Mouse (Mus musculus): ENCODE results near the gene Pam16.

Pam16 gene

GRCm38 (mm10) chr16:4624481-4625110, at the start of gene Pam16:
Pam16 (minus strand) TSS chr16:4624988.
- DNase-seq (ENCODE audit: low spot score) = peak; percentile 88

DNA sequence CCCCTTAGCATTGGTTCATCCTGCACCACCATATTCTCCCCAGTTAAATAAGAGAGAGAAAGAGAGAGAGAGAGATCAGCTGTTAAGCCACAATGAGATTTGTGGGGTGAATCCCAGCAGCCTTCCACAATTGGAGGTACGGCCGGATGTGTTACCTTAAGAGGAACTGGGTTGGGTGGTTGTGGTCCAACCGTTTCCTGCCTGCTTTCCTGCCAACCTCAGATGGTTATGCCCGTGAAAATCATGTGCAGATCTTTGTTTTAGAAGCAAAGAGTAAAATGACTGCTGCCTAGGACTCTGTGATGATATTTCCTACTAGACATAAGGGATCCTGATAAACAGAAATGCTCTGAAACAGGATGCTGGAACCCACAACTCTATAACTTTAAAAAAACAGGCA, 49.3 kb upstream of the Pam16 start:
- no peak for DNase-seq (ENCODE audit: low spot score)

DNA sequence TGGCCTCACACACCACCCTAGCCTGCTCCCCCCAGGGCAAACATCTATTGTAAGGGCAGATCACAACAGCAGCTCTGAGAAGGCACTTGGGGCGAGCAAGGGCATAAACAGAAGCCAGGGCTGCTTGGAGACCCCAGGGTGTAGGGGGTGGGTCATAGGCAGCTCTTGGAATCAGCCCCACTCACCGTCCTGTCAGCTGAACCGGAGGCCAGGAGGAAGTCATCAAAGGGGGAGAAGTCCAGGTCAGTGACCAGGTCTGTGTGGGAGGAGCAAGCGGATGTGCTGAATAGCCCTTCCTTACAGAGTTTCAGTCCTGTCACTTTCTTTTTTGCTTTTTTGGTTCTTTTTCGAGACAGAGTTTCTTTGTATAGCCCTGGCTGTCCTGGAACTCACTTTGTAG, 45.5 kb upstream of the Pam16 start:
- DNase-seq (ENCODE audit: low spot score) = no peak

- DNase-seq (ENCODE audit: low spot score) = peak; percentile 83
Measured at GRCm38 (mm10) chr16:4667190-4667808, 42.5 kb upstream of the Pam16 start.

DNA sequence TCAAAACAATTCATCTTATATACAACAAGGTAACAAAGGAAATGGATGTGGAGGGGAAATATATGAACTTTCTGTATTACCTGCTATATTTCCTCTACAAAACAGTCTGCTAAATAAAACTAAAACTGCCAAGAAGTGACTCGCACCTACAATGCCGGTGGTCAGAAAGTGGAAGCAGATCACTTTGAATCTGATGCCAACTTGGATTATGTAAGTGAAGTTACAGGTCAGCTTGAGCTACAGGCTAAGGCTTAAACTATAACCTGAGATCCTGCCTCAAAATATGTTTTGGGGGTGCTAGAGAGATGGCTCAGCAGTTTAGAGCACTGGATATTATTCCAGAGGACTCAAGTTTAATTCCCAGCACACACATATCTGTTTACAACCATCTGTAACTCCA, 40.9 kb upstream of the Pam16 start:
- DNase-seq (ENCODE audit: low spot score) = no peak

GRCm38 (mm10) chr16:4663806-4664205, 39.0 kb upstream of the Pam16 start:
- no peak for DNase-seq (ENCODE audit: low spot score)

DNA sequence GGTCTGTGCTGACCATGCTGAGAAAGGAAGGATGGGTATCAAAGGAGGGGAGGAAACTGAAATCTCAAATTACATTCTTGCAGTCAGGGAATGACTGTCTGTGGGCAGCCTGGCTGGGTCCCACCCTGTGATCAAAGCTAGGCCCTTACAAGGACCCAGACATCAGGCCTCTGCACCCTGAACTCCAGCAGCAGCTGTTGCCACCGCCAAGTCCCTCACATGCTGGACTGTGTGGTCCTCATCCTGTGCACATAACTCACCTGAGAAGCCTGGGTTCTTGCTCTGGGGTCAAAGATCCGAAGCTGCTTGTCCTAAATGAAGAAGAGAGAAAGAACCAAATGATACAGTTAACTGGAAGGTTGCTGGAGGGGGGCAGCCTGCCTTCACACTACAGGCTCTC, 36.8 kb upstream of the Pam16 start:
- no peak for DNase-seq (ENCODE audit: low spot score)

DNA sequence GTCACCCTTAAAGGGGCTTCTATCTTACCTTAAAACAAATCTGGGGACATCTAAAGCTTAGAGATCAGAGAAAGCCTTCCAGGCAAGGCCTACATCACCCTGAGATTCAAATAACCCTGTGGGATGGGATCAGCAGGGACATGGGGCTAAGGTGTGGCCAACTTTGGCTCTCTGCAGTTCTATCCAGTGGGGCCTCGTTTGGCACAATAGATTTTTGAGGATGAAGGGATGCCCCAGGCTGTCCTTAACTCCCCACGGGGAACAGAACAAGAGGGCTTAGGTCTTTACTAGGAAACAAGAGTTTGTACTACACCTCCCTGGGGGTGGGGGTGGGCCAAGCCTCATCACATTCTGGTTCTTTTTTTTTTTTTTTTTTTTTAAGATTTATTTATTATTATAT, 34.5 kb upstream of the Pam16 start:
- DNase-seq (ENCODE audit: low spot score) = no peak

- DNase-seq (ENCODE audit: low spot score) = no peak
Measured at GRCm38 (mm10) chr16:4658781-4659245, 34.0 kb upstream of the Pam16 start.

GRCm38 (mm10) chr16:4656571-4657081, 31.8 kb upstream of the Pam16 start:
- DNase-seq (ENCODE audit: low spot score) = no peak

GRCm38 (mm10) chr16:4655764-4656570, 31.2 kb upstream of the Pam16 start:
- no peak for DNase-seq (ENCODE audit: low spot score)

DNA sequence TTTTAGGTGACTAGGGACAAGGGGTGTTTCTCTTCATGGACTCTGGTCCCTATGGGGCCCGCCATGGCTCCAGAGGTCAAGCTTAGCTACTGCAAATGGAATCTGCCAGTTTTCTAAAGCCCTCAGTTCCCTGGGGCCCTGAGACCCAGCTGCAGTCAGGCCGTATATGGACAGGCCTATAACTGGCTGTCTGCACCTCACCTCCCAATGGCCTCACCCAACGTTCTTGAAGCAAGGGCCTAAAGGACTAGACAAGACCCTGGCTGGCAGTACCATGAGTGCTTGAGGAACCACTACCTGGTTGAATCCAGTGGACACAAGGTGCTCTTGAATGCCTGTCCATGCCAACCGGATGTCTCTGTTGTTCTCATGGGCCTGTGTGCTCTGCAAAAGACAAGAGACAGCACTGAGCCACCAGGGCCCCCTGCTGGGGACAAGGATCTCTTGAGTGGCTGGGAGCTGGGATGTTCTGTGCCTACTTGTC, 30.5 kb upstream of the Pam16 start:
- DNase-seq (ENCODE audit: low spot score) = no peak

- no peak for DNase-seq (ENCODE audit: low spot score)
Measured at GRCm38 (mm10) chr16:4654706-4655105, 29.9 kb upstream of the Pam16 start.

DNA sequence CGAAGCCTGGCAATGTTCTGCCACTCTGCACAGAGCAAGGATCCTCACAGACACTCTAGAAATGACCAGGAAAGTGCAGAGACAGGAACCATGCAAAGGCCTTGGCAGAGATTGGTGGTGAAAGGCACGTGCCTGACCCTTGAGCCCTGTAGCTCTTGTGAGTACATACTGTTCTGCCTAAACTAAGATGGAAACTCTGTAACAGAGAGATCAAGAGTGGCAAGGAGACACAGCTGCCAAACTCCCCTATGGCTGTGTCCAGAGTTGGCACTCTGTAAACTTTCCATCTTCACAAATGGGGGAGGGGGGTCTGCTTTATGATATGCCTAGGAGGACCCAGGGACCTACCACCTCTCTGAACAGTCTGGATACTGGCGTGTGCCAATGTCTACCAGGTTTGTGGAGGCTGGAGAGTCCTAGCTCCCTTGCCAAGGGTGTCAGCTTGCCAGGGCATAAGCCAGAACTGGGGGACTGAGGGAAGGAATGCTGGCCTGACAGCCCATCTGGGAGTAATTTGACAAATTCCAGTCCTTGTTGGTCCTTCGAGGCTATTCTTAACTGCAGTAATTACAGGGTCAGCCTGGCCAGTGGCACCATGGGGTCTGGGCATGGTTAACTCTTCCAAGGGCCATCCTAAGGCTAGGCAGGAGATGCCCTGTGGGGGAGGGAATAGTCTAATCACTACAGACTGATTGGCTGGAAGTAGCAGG, 28.1 kb upstream of the Pam16 start:
- no peak for DNase-seq (ENCODE audit: low spot score)

DNA sequence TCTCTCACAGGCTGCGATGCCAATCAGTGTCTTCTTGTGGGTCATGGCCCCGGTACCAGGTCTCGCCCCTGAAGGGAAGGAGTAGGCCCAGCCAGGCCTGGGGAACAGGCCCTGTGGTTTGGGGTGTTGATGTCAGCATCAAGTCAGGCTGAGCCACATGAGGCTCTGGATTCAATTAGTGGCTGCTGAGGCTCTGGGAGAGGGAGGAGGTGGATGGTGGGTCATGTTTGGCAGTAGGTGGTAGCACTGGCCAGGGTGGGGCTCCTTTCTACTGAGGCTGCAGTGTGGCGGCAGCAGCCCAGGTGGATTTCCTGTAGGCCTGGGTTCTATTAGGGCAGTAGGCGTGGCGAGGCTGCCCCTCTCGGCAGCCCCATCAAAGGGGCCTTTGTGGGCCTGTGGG, 26.8 kb upstream of the Pam16 start:
- no peak for DNase-seq (ENCODE audit: low spot score)

GRCm38 (mm10) chr16:4651081-4651480, 26.3 kb upstream of the Pam16 start:
- no peak for DNase-seq (ENCODE audit: low spot score)

GRCm38 (mm10) chr16:4650161-4650560, 25.4 kb upstream of the Pam16 start:
- DNase-seq (ENCODE audit: low spot score) = no peak

GRCm38 (mm10) chr16:4649692-4650091, 24.9 kb upstream of the Pam16 start:
- no peak for DNase-seq (ENCODE audit: low spot score)

DNA sequence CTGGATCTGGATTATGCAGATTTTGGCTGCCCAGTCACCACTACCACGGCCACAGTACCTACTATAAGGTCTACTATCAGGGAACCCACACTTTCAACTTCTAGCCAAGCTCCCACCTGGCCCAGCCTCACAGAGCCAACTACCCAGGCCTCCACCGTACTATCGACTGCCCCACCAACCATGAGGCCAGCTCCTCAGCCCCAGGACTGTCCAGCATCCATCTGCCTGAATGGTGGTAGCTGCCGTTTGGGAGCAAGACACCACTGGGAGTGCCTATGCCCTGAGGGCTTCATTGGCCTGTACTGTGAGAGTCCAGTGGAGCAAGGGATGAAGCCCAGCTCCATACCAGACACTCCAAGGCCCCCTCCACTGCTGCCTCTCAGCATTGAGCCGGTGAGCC, 24.4 kb upstream of the Pam16 start:
- no peak for DNase-seq (ENCODE audit: low spot score)

- DNase-seq (ENCODE audit: low spot score) = no peak
Measured at GRCm38 (mm10) chr16:4648416-4649023, 23.7 kb upstream of the Pam16 start.

DNA sequence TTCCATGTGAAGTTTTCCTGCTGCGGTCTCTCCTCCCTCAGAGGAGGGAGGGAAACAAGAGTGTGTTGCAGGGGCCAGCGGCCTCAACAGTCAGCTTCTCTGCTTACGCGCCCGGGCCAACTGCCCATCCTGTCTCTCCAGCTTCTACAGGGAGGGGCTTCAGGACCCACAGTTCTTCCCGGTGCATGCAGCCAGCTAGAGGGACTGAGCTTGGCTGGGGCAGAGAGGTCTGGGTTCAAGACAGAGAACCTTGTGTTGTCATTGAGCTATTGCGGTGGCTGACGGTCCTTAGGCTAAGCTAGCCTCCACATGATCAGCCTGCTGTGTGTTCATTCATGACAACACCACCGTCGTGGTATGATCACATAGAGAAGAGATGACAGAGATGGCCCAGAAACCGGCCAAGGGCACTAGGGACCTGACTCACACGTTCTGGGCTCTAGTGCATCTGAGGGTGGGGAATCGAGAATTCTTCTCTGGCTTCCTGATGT, 22.9 kb upstream of the Pam16 start:
- no peak for DNase-seq (ENCODE audit: low spot score)

DNA sequence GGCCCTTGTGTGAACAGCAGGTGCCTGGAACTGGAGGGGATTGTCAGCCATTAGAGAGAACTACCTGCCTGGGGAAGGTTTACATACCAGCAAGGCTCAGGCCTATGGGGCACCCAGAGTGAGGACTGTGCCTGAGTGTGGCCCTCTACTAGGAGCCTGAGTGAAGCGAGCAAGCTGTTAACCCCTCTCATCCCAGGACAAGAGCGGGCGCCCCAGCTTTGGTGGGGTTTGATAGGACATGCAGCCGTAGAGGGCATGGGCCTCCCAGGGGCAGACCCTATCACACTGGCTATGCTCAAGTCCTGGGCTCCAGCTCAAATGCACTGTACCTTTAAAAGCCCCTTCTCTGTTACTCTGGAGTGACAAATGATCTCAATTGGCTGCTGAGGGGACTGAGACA, 22.0 kb upstream of the Pam16 start:
- DNase-seq (ENCODE audit: low spot score) = no peak

All from c-Kit-positive CD71-positive TER-119-positive erythroid progenitor cells, embryonic 14.5 days (primary cell).